Mouse (Mus musculus): ENCODE data around the gene Nup54.
A peak's percentile ranks its signal among the peaks of the same experiment; 100 is the strongest.

Gene Nup54

GRCm38 (mm10) chr5:92435025-92435584 lies at the start of gene Nup54:
Gene Nup54, minus strand, starts transcription at chr5:92435219.
- peak; percentile 92 for DNase-seq (ENCODE audit: low spot score)

- DNase-seq (ENCODE audit: low spot score): no peak
Measured at GRCm38 (mm10) chr5:92472863-92473262, 37.8 kb upstream of the Nup54 start.

DNA sequence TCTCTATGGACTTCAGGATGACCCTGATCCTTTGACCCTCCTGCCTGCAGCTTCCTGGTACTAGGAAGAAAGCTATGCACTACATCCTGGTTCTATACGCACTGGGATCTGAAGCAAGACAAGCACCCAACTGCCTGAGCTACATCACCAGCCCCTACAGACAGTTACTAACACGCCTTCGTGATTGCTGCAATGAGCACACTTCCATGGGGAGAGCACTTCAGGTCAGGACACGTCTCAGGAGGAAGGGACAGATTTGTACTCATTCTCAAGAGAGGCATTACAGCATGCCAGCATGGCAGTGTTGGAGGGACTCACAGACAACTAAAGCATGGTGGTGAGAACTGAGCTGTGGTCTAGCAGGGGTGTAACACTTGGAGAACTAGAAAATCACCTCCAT lies 36.5 kb upstream of the Nup54 start:
- no peak for DNase-seq (ENCODE audit: low spot score)

DNA sequence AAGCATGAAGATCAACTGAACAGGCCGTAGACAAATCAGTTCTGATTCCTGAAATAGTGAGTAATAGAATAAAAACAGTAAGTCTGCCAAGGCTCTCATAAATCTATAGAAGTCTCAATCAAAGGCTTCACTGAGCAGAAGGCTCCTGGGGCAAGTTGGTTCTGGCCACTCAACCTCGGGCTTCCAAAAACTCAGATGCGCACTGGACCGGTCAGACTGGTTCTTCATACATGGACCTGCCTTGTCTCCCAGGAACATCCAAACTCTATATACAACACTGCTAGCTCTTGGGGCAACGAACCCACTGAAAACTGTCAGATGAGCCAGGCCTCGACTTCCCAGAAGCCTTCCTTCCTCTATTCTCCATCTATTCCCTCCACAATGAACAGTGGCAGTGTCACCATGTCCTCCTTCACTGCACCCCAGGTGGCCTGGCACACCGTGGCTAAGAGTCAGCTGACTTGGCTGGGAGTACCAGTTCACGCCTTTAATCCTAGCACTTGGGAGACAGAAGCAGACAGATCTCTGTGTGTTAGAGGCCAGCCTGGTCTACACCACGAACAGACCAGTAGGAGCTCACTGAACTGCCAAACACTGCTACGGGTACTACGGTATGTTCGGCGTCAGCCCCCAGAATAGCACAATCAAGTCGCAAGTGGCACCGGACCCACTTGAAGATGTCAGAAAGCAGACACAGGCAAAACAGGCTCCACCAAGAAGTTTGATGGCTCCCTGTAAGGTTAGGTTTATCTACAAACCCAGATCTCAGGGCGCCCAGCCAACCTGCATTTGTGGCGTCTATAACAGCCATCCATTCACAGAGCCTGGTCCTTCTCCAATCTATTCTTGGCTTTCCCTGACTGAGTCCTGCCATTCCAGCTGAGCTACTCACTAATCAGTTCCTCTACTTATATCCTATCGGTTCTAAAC lies 34.4 kb upstream of the Nup54 start:
- DNase-seq (ENCODE audit: low spot score): no peak

GRCm38 (mm10) chr5:92468234-92468633 lies 33.2 kb upstream of the Nup54 start:
- DNase-seq (ENCODE audit: low spot score): no peak

DNA sequence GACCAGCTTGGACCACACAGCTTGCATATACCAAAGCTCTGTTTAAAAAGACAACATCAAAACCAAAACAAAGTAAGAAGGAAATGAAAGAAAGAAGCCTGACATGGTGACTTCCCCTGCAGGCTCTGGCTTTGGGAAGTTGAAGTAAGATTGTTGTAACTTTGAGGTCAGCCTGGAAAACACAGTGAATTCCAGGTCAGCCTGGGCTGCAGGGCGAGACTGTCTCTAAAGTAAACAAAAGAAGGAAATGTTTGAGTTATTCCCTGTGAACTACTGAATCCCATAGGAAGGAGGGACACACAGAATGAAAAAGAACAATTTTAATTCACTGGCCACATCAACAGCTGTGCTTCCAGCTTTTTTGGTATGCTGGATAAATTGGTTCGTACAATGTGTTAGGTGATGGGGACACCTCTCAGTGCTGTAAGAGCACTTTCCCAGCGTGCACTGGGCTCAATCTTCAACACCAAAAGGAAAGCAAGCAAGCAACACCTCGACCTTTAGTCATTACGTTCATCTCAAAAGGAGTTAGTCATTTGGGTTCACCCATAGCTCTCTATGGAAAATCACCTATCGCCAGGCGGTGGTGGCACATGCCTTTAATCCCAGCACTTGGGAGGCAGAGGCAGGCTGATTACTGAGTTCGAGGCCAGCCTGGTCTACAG lies 32.2 kb upstream of the Nup54 start:
- DNase-seq (ENCODE audit: low spot score): no peak

DNA sequence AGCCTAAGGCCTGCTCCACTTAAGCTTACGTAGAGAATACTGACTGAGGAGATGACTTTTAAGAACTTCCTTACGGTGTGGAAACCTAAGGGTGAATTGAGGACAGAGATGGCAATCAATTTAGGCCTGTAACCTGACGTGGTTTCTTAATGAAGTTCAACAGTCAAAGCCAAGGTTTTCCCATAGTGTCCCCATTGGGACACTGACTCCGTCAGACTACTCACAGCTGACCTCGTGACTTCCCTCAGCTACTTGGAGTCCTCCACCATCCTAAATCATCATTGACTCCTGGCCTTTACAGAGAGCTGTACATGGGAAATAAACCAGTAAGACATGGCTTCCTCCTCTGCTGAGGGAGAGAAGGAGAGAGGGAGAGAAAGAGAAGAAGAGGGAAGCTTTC lies 30.5 kb upstream of the Nup54 start:
- no peak for DNase-seq (ENCODE audit: low spot score)

DNA sequence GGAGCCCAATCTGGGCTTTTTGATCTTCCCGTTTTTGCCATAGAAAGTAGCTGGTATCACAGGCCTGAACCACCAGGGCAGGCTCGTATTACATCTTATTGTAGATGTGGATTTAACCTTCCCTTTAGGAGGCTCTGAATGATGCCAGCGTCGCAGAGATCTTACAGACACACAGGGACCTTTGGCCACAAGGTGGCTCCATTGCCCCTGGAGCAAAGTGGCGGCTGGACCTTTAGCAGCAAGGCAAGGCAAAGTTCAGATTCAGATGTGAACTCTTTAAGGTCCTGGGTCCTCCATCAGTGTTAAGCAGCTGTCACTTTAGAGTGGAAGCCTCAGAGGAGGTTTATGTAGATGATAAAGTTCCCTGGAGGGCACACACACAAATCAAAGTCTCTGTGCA lies 26.3 kb upstream of the Nup54 start:
- peak; percentile 21 for DNase-seq (ENCODE audit: low spot score)

DNA sequence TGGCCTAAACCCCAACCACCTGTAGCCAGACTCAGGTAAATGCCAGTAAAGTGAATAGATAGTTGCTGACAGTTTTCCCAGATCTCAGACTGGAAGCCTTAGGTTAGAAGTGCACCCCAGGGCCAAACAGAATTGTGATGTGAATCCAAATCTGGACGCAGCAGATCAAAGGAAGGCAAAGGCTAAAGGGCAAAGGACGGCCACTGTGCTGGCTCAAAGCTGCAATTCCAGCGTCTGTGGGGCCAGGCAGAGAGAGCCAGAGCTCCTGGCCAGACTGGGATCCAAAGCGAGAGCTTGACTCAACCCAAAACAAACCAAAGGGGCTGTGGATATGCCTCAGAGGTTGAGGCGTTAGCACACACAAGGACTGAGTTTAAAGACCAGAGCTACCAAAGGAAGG lies 23.7 kb upstream of the Nup54 start:
- no peak for DNase-seq (ENCODE audit: low spot score)

DNA sequence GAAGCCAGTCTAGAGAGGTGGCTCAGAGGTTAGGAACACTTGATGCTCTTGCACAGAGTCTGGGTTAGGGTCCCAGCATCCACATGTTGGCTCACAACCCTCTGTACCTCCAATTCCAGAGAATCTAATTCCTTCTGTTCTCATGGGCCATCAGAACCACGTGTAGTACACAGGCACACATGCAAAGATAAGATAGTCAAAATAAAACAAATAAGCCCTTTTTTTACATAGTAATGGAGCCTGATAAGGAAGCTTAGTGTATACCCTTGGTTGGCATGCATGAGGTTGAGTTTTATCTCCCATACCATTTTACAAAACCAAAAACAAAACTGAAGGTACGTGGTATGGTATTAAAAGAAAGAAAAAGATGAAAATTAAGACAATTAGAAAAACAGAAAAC lies 22.4 kb upstream of the Nup54 start:
- no peak for DNase-seq (ENCODE audit: low spot score)

DNA sequence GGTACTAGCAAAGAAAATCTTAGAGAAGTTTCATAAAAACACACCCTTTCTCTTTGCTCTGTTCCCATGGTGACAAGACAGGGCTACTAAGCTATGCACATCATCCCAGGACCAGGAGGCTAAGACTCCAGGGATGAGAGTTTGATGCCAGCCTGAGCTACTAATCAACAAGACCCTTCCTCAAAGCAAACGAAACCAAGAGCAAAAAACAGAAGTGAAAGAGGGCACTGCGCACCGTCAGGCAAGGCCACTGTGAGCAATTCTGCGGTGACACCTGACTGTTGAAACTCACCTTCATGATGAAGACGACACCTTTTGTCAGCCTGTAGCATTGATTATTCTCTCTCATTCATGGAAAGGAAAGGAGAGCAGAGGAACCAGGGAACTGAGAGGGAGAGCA lies 17.9 kb upstream of the Nup54 start:
- DNase-seq (ENCODE audit: low spot score): no peak

DNA sequence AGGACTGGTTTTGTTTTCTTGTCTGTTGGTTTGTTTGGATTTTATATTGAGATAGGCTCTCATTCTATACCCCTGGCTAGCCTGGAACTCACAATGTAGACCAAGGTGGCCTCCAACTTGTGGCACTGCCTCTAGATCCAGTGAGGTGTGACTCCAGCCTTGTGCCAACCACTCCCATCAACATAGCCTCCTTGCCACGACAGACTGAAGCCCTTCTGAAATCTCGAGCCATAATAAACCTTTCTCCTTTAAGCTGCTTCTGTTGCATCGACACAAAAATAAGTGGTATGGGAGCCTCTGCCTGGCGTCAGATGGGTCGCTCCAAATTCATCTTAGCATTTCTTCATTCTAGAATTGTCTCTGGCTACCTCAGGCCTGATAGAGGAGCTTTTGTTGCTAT lies 11.7 kb upstream of the Nup54 start:
- no peak for DNase-seq (ENCODE audit: low spot score)

- DNase-seq (ENCODE audit: low spot score): no peak
Measured at GRCm38 (mm10) chr5:92445016-92445415, 10.0 kb upstream of the Nup54 start.

- no peak for DNase-seq (ENCODE audit: low spot score)
Measured at GRCm38 (mm10) chr5:92442914-92443313, 7.9 kb upstream of the Nup54 start.

DNA sequence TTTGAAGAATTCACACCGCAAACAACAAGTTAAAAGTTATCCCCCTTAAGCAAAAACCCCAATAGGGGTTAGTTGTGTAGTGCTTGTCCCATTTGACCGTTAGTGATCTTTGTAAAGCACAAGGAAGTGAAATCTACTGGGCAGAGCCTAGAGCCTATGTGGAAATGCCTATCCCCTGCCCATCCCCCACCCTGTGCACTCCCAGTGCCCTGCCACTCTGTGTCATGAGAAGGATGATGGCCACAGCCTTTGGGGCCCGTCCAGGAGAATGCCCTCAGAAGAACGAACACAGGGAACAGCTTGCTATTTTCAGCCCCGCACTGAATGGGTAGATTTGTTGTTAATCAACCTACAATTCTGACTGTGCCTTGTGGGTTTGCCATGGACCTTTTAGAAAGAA lies 6.5 kb upstream of the Nup54 start:
- no peak for DNase-seq (ENCODE audit: low spot score)

- DNase-seq (ENCODE audit: low spot score): no peak
Measured at GRCm38 (mm10) chr5:92438540-92438939, 3.5 kb upstream of the Nup54 start.

GRCm38 (mm10) chr5:92434571-92434985 lies 441 bp downstream of the Nup54 start:
- DNase-seq (ENCODE audit: low spot score): no peak

- DNase-seq (ENCODE audit: low spot score): no peak
Measured at GRCm38 (mm10) chr5:92434070-92434469, 949 bp downstream of the Nup54 start.

- DNase-seq (ENCODE audit: low spot score): no peak
Measured at GRCm38 (mm10) chr5:92431611-92432010, 3.4 kb downstream of the Nup54 start.

- DNase-seq (ENCODE audit: low spot score): no peak
Measured at GRCm38 (mm10) chr5:92430723-92431122, 4.3 kb downstream of the Nup54 start.

GRCm38 (mm10) chr5:92424126-92424525 lies 10.9 kb downstream of the Nup54 start:
- no peak for DNase-seq (ENCODE audit: low spot score)

- no peak for DNase-seq (ENCODE audit: low spot score)
Measured at GRCm38 (mm10) chr5:92413982-92414375, 21.0 kb downstream of the Nup54 start.
